Mouse (Mus musculus): ENCODE measurements around the gene Numbl. TPM values are rescaled to one million over a fixed set of nuclear protein-coding genes. Genes with fewer than 3 reads are reported as not detected.

The Numbl gene
- polyA plus RNA-seq, 1 experiment from 2014 or later = 3.6 TPM

DNA sequence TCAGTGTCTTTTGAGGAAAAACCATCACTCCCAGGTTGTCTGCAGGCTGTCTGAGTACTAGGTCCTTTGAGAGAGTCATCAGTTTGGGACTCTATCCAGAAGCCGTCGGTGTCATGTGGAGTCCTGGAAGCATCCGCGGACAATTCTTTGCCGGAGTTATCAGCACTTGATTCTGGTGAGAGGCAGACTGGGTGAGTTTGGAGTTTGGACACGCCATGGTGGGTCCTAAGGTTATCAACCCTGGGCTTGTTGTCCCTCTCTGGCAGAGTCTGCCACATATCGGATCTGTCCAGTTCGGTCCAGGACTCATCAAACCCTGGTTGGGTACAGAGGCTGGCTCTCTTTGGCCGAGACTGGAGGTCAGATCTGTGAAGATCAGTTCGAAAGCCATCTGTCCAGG is 30.6 kb upstream of the Numbl start:
- peak overlapping the region; percentile 81 for H3K9ac ChIP-seq (ENCODE audit: low read depth, low read length)
- no peaks in the 10 kb centered on the region for H3K9me3 ChIP-seq (ENCODE audit: control insufficient read depth, low read length)
- H3K27ac ChIP-seq (ENCODE audit: low read depth, low read length) = no peak overlapping the region
- ATAC-seq (replicated peaks; ENCODE audit: low FRiP score) = no peak
- H3K4me2 ChIP-seq = peak overlapping the region; percentile 87
- 6% methylated on average over 10 of the region's 10 CpGs for WGBS
- no peaks in the 10 kb centered on the region for H3K36me3 ChIP-seq (ENCODE audit: control insufficient read depth, insufficient read depth, low read length)
- peak overlapping the region; percentile 86 for H3K4me3 ChIP-seq (ENCODE audit: low read depth, low read length)
- H3K4me1 ChIP-seq (replicated peaks; ENCODE audit: control insufficient read depth, insufficient read depth, low read length) = peaks cover 44% of the 10 kb centered on the region
- DNase-seq (ENCODE audit: low spot score) = no peak
- no peaks in the 10 kb centered on the region for H3K27me3 ChIP-seq (replicated peaks; ENCODE audit: control insufficient read depth, insufficient read depth, low read length)

DNA sequence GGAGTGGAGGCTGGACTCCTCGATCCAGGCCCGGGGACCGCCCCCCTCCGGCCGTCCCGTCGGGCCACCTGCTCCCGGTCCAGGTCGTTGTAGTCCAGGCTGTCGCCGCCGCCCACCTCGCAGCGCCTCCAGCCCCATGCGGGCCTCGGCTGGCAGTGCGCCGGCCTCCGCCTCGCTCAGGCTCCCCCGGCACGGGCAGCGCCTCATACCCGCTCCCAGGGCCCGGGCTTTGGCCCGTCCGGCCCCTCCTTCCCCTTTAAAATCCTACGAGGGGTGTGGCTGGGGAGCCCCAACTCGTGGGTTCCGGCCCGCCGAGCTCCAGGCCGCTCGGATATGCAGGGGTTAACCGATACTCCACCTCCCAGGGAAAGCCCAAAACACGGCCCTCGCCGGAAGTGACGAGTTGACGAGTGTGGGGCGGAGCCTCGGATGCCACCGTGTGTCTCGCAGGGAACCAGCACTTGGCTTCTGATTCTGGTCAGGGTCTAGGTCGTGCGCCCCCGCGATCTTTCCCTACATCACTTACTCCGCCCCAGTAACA is 29.9 kb upstream of the Numbl start, which contains the start of gene Itpkc:
Gene Itpkc, minus strand, starts transcription at position 381 of the 541 bp plus-strand sequence.
- Histone ChIP-seq H3K9me3 (ENCODE audit: control insufficient read depth, low read length) (no peaks in the 10 kb centered on the region), H3K4me1 (replicated peaks; ENCODE audit: control insufficient read depth, insufficient read depth, low read length) (peaks cover 38% of the 10 kb centered on the region), H3K27ac (ENCODE audit: low read depth, low read length) (peak within 1 kb of the TSS; percentile 66), H3K9ac (ENCODE audit: low read depth, low read length) (peak within 1 kb of the TSS; percentile 81), H3K36me3 (ENCODE audit: control insufficient read depth, insufficient read depth, low read length) (no peaks in the 10 kb centered on the region), H3K4me2 (peak within 1 kb of the TSS; percentile 87), H3K27me3 (replicated peaks; ENCODE audit: control insufficient read depth, insufficient read depth, low read length) (no peaks in the 10 kb centered on the region), H3K4me3 (ENCODE audit: low read depth, low read length) (peak within 1 kb of the TSS; percentile 86)
- DNase-seq (ENCODE audit: low spot score) = peak; percentile 93
- WGBS = under 1% methylated on average over 49 of the region's 49 CpGs
- ATAC-seq (replicated peaks; ENCODE audit: low FRiP score) = peak; percentile 82

DNA sequence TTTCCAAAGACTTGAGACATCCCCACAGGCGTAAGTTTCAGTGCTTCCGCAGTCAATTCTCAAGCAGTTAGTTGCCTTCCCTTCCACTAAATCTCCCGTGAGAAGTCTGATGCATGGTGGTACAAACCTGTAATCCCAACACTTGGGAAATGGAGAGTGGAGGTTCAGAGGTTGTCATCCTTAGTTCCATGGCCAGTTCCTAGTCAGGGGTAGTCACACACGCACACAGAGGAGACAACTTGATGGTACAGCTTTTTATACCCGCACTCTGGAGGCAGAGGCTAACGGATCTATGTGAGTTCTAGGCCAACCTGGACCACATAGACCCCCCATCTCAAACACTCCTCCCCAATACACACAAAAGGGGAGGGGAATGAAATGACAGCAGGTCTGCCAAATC is 29.4 kb upstream of the Numbl start:
- H3K36me3 ChIP-seq (ENCODE audit: control insufficient read depth, insufficient read depth, low read length) = no peaks in the 10 kb centered on the region
- peak overlapping the region; percentile 87 for H3K4me2 ChIP-seq
- WGBS = 20% methylated on average over 6 of the region's 6 CpGs
- peaks cover 38% of the 10 kb centered on the region for H3K4me1 ChIP-seq (replicated peaks; ENCODE audit: control insufficient read depth, insufficient read depth, low read length)
- no peaks in the 10 kb centered on the region for H3K9me3 ChIP-seq (ENCODE audit: control insufficient read depth, low read length)
- no peaks in the 10 kb centered on the region for H3K27me3 ChIP-seq (replicated peaks; ENCODE audit: control insufficient read depth, insufficient read depth, low read length)
- peak overlapping the region; percentile 66 for H3K27ac ChIP-seq (ENCODE audit: low read depth, low read length)
- H3K4me3 ChIP-seq (ENCODE audit: low read depth, low read length) = peak overlapping the region; percentile 86
- DNase-seq (ENCODE audit: low spot score) (no peak), ATAC-seq (replicated peaks; ENCODE audit: low FRiP score) (no peak)
- peak overlapping the region; percentile 81 for H3K9ac ChIP-seq (ENCODE audit: low read depth, low read length)

DNA sequence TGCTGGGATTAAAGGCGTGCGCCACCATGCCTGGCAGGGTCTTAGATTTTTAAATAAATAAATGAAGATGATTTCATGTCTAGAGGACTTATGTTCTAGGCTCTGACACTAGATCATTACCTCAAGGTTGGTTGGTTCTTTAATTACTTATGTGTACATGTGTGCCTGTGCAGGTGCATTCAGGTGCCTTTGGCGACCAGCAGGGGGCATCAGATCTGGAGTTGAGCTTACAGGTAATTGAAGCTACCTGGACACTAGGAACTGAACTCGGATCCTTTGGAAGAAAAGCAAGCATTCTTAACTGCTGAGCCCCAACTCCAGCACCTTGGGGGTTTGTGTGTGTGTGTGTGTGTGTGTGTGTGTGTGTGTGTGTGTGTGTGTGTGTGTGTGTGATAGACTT is 27.5 kb upstream of the Numbl start:
- DNase-seq (ENCODE audit: low spot score) (no peak), ATAC-seq (replicated peaks; ENCODE audit: low FRiP score) (no peak)
- no peaks in the 10 kb centered on the region for H3K36me3 ChIP-seq (ENCODE audit: control insufficient read depth, insufficient read depth, low read length)
- H3K9me3 ChIP-seq (ENCODE audit: control insufficient read depth, low read length) = no peaks in the 10 kb centered on the region
- H3K27ac ChIP-seq (ENCODE audit: low read depth, low read length) = no peak overlapping the region
- 67% methylated on average over 4 of the region's 4 CpGs for WGBS
- no peak overlapping the region for H3K4me2 ChIP-seq
- H3K27me3 ChIP-seq (replicated peaks; ENCODE audit: control insufficient read depth, insufficient read depth, low read length) = no peaks in the 10 kb centered on the region
- no peak overlapping the region for H3K9ac ChIP-seq (ENCODE audit: low read depth, low read length)
- no peak overlapping the region for H3K4me3 ChIP-seq (ENCODE audit: low read depth, low read length)
- peaks cover 25% of the 10 kb centered on the region for H3K4me1 ChIP-seq (replicated peaks; ENCODE audit: control insufficient read depth, insufficient read depth, low read length)

DNA sequence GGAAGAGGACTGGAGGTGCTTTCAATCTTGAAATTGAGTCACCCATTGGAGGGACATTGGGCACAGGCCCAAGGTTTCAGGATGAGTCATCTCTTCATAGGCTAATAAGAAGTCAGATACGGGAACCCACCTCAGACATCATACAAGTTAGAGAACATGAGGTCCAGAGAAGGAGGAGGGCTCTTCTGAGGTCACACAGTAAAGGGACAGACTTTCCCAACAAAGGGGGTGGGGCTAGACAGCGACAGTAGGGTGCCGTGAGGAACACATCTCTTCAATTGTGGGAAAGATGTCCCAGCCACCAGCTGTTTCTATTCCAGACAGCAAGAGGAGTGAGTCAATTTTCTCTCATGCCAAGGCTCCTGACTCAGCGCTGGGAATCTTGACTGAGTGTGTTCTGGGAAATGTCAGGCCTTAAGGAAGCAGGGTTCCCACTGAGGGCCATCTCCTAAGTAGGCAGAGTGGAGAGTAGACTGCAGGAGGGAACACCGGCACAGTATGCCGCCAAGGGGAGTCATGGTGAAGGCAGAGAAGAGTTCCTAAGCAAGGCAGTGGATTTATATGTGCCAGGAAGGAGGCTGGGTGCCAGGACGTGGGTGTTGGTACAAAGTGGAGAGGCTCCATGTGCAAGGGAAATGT is 26.4 kb upstream of the Numbl start:
- Histone ChIP-seq H3K36me3 (ENCODE audit: control insufficient read depth, insufficient read depth, low read length) (no peaks in the 10 kb centered on the region), H3K4me1 (replicated peaks; ENCODE audit: control insufficient read depth, insufficient read depth, low read length) (peaks cover 17% of the 10 kb centered on the region), H3K9ac (ENCODE audit: low read depth, low read length) (no peak overlapping the region), H3K27ac (ENCODE audit: low read depth, low read length) (no peak overlapping the region), H3K9me3 (ENCODE audit: control insufficient read depth, low read length) (no peaks in the 10 kb centered on the region), H3K27me3 (replicated peaks; ENCODE audit: control insufficient read depth, insufficient read depth, low read length) (no peaks in the 10 kb centered on the region), H3K4me2 (no peak overlapping the region), H3K4me3 (ENCODE audit: low read depth, low read length) (no peak overlapping the region)
- ATAC-seq (replicated peaks; ENCODE audit: low FRiP score) (no peak), DNase-seq (ENCODE audit: low spot score) (no peak)
- 71% methylated on average over 7 of the region's 7 CpGs for WGBS

DNA sequence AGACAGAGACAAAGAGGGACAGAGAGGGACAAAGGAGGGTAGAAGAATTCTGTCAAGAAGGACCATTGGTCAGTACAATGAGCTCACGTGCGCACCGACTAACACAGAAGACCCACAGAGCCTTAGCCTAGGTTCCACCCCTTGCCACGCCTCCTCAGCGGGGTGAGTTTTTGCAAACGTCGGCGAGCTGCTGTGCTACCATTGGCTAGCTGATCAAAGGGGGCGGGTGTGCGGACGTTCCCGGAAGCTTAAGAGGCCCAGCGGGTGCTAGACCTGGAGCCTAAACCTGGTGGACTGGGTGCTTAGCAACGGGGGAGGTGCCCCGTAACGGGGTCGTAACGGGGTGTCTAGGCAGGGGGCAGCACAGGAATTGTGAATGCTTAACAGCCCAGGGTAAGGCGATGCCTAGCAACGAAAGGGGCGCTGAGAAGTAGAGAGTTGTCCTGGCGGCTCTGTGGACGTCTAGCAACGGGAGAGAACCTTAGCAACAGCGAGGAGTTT is 25.4 kb upstream of the Numbl start, which contains the start of gene Coq8b:
Gene Coq8b, plus strand, starts transcription at position 243 of the 501 bp plus-strand sequence.
- H3K9ac ChIP-seq (ENCODE audit: low read depth, low read length) = peak within 1 kb of the TSS; percentile 63
- WGBS = under 1% methylated on average over 25 of the region's 25 CpGs
- no peaks in the 10 kb centered on the region for H3K36me3 ChIP-seq (ENCODE audit: control insufficient read depth, insufficient read depth, low read length)
- ATAC-seq (replicated peaks; ENCODE audit: low FRiP score) = peak; percentile 89
- no peaks in the 10 kb centered on the region for H3K27me3 ChIP-seq (replicated peaks; ENCODE audit: control insufficient read depth, insufficient read depth, low read length)
- peaks cover 8% of the 10 kb centered on the region for H3K4me1 ChIP-seq (replicated peaks; ENCODE audit: control insufficient read depth, insufficient read depth, low read length)
- no peaks in the 10 kb centered on the region for H3K9me3 ChIP-seq (ENCODE audit: control insufficient read depth, low read length)
- H3K4me2 ChIP-seq = peak within 1 kb of the TSS; percentile 89
- no peak within 1 kb of the TSS for H3K27ac ChIP-seq (ENCODE audit: low read depth, low read length)
- peak; percentile 93 for DNase-seq (ENCODE audit: low spot score)
- peak within 1 kb of the TSS; percentile 68 for H3K4me3 ChIP-seq (ENCODE audit: low read depth, low read length)

DNA sequence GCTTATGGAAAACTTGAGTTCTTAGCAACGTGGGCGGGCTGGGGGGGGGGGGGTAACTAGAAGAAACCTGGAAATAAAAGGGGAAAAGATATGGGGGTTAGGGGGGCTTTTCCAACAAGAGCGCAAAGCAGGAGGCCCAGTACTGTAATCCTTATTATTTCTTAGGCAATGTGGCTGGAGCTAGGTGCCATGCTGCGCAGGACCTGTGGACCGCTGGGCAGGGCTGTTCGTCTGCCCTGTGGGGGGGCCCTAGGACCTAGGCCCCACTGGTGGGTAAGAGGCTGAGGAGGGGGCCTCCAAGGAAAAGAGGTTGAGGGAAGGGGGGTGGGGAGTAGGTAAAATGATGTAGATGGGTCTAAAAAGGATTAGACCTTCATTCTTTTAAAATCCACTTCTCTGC is 24.9 kb upstream of the Numbl start:
- no peak overlapping the region for H3K27ac ChIP-seq (ENCODE audit: low read depth, low read length)
- H3K27me3 ChIP-seq (replicated peaks; ENCODE audit: control insufficient read depth, insufficient read depth, low read length) = no peaks in the 10 kb centered on the region
- no peak for ATAC-seq (replicated peaks; ENCODE audit: low FRiP score)
- peaks cover 8% of the 10 kb centered on the region for H3K4me1 ChIP-seq (replicated peaks; ENCODE audit: control insufficient read depth, insufficient read depth, low read length)
- H3K9me3 ChIP-seq (ENCODE audit: control insufficient read depth, low read length) = no peaks in the 10 kb centered on the region
- H3K36me3 ChIP-seq (ENCODE audit: control insufficient read depth, insufficient read depth, low read length) = no peaks in the 10 kb centered on the region
- 8% methylated on average over 6 of the region's 6 CpGs for WGBS
- DNase-seq (ENCODE audit: low spot score) = no peak
- peak overlapping the region; percentile 89 for H3K4me2 ChIP-seq
- H3K4me3 ChIP-seq (ENCODE audit: low read depth, low read length) = peak overlapping the region; percentile 68
- peak overlapping the region; percentile 63 for H3K9ac ChIP-seq (ENCODE audit: low read depth, low read length)

DNA sequence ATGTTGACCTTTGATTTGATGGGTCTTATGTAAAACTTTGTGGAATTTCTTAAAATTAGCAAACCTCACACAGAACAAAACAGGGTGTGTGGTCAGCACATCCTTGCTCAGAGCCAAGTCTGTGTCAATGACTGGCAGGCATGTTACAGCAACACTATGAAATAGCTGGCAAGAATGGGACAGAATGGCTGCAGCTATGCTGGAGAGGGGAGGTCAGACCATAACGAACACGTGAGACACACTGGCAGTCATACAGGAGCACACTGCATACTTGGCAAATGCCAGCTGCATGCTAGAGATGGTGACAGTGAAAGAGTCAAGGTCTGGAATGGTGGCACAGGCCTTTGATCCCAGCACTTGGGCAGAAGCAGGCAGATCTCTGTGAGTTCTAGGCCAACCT is 22.5 kb upstream of the Numbl start:
- Histone ChIP-seq H3K27ac (ENCODE audit: low read depth, low read length) (no peak overlapping the region), H3K4me3 (ENCODE audit: low read depth, low read length) (no peak overlapping the region), H3K36me3 (ENCODE audit: control insufficient read depth, insufficient read depth, low read length) (no peaks in the 10 kb centered on the region), H3K27me3 (replicated peaks; ENCODE audit: control insufficient read depth, insufficient read depth, low read length) (no peaks in the 10 kb centered on the region), H3K9ac (ENCODE audit: low read depth, low read length) (no peak overlapping the region), H3K9me3 (ENCODE audit: control insufficient read depth, low read length) (no peaks in the 10 kb centered on the region), H3K4me2 (no peak overlapping the region), H3K4me1 (replicated peaks; ENCODE audit: control insufficient read depth, insufficient read depth, low read length) (peaks cover 5% of the 10 kb centered on the region)
- ATAC-seq (replicated peaks; ENCODE audit: low FRiP score) = no peak
- DNase-seq (ENCODE audit: low spot score) = no peak
- WGBS = 89% methylated on average over 2 of the region's 2 CpGs

DNA sequence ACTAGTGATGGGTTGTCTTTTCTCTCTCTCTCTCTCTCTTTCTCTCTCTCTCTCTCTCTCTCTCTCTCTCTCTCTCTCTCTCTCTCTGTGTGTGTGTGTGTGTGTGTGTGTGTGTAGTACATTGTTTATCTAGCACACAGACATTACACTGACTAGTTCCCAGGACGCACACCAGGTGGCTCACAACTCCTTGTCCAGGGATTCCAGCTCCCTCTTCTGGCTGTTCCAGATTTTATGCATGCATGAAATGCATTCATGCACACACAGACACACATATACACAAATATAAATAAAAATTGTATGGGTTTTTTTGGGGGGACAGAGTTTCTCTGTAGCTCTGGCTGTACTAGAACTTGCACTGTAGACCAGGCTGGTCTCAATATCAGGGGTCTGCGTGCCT is 20.7 kb upstream of the Numbl start:
- H3K9me3 ChIP-seq (ENCODE audit: control insufficient read depth, low read length) = no peaks in the 10 kb centered on the region
- no peak overlapping the region for H3K4me2 ChIP-seq
- no peak overlapping the region for H3K4me3 ChIP-seq (ENCODE audit: low read depth, low read length)
- no peaks in the 10 kb centered on the region for H3K27me3 ChIP-seq (replicated peaks; ENCODE audit: control insufficient read depth, insufficient read depth, low read length)
- no peak for ATAC-seq (replicated peaks; ENCODE audit: low FRiP score)
- WGBS = 84% methylated on average over 2 of the region's 2 CpGs
- H3K27ac ChIP-seq (ENCODE audit: low read depth, low read length) = no peak overlapping the region
- peaks cover 5% of the 10 kb centered on the region; the same call in 1 of the 2 replicates for H3K36me3 ChIP-seq (ENCODE audit: control insufficient read depth, insufficient read depth, low read length)
- H3K9ac ChIP-seq (ENCODE audit: low read depth, low read length) = no peak overlapping the region
- peaks cover 5% of the 10 kb centered on the region for H3K4me1 ChIP-seq (replicated peaks; ENCODE audit: control insufficient read depth, insufficient read depth, low read length)
- DNase-seq (ENCODE audit: low spot score) = no peak
